Mouse (Mus musculus) forebrain, embryonic 16.5 days (tissue): ENCODE data around the gene Nupr1. TPM values are rescaled to one million over a fixed set of nuclear protein-coding genes. Genes with fewer than 3 reads are reported as not detected.
"Not testable (repeated sequence)": the region's sequence is repeated elsewhere in the genome, so short reads cannot be mapped to it uniquely, and the experiment has no call there.

Experiments used
- ATAC-seq: fragments of 200-750 bp; cut with Nextera tagmentation; 2 replicates; pipeline ENCODE4 v1.8.0; 2017; ENCODE audit warnings: mild to moderate bottlenecking, moderate library complexity
- H3K27ac ChIP-seq: fragments of 300-500 bp; sonication (generic); 2 replicates; pipeline ENCODE4 v1.5.1; 2014; ENCODE audit warnings: low read length, control low read depth
- H3K27me3 ChIP-seq: fragments of 300-500 bp; sonication (generic); replicated peaks from 2 replicates; pipeline ENCODE4 v1.6.1; 2014; ENCODE audit warnings: low read length; ENCODE audit not compliant: control insufficient read depth, insufficient read depth
- H3K36me3 ChIP-seq: fragments of 300-500 bp; sonication (generic); 2 replicates; pipeline ENCODE4 v1.6.1; 2014; ENCODE audit not compliant: control insufficient read depth, insufficient read depth
- H3K4me1 ChIP-seq: fragments of 300-500 bp; sonication (generic); replicated peaks from 2 replicates; pipeline ENCODE4 v1.6.1; 2014; ENCODE audit warnings: low read length; ENCODE audit not compliant: control insufficient read depth, insufficient read depth
- H3K4me2 ChIP-seq: fragments of 300-500 bp; sonication (generic); 2 replicates; pipeline ENCODE4 v1.6.1; 2014; ENCODE audit warnings: mild to moderate bottlenecking, low read length, control low read depth
- H3K4me3 ChIP-seq: fragments of 300-500 bp; sonication (generic); replicated peaks from 2 replicates; pipeline ENCODE4 v1.5.1; 2014; ENCODE audit warnings: mild to moderate bottlenecking, low read length, control low read depth
- H3K9ac ChIP-seq: fragments of 300-500 bp; sonication (generic); replicated peaks from 2 replicates; pipeline ENCODE4 v1.6.1; 2014; ENCODE audit warnings: low read depth, low read length, control low read depth
- H3K9me3 ChIP-seq: fragments of 300-500 bp; sonication (generic); 2 replicates; pipeline ENCODE4 v1.6.1; 2016; ENCODE audit warnings: low read length; ENCODE audit not compliant: control insufficient read depth
- WGBS: fragments of 180-500 bp; shearing (Covaris S2); extraction: QIAGEN DNeasy Blood & Tissue Kit; methylation state at CpG from one replicate; pipeline ENCODE4 v1.1.7; 2014; 5-methylcytosine and 5-hydroxymethylcytosine counted together
- polyA plus RNA-seq: library from polyadenylated mRNA; unstranded; fragments of >200 nt; fragmentation: Nextera tagmentation; extraction: Ambion mirVana; gene quantifications from 2 replicates; pipeline ENCODE4 v1.2.1, GENCODE M21; 2015

The Nupr1 gene
- polyA plus RNA-seq, 1 experiment from 2014 or later, result 5.2 TPM

DNA sequence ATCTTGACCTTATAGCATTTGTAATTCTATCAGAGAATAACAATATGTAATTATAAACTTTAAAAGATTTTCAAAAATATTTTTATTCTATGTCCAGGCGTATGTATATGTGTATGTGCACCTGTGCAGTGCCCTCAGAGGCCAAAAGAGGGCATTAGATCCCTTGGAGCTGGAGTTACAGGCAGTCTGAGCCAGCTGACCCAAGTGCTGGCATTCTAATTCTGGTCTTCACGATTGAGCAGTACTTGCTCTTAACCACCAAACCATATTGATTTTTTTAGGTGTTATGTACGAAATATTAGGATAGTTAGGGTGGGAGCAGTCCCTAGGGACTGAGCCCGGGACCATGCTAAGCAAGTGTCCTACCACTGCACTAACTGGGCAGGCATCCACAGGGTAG is 17.8 kb upstream of the Nupr1 start:
- ATAC-seq, result no peak
- Histone ChIP-seq H3K4me1 (peaks cover 13% of the 10 kb centered on the region), H3K27me3 (no peaks in the 10 kb centered on the region), H3K27ac (peak overlapping the region; percentile 93; the same call in 1 of the 2 replicates), H3K9me3 (no peaks in the 10 kb centered on the region), H3K4me2 (peak overlapping the region; percentile 70), H3K36me3 (no peaks in the 10 kb centered on the region), H3K4me3 (peak overlapping the region; percentile 55), H3K9ac (no peak overlapping the region)
- 77% methylated on average over 4 of the region's 4 CpGs for WGBS

DNA sequence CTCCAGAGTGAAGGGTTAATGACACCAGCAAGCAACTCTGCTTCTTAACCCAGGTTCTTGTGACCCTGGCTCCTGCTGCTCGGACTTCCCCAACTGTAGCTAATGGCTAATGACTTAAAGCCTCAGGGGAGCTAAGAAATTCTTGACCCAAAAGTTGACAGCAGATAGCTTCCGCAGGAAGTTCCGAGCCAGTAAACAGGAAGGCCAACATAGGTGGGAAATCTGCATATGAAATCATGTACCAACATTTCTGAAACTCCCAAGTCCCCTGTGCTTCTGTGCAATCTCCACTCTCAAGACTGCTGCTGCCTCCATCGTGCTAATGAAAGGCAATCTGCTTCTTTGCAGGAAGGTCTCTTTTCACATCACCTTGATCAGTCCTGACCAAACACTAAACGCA is 15.0 kb upstream of the Nupr1 start:
- Histone ChIP-seq H3K27me3 (no peaks in the 10 kb centered on the region), H3K4me2 (no peak overlapping the region), H3K9ac (no peak overlapping the region), H3K4me3 (no peak overlapping the region), H3K9me3 (no peaks in the 10 kb centered on the region), H3K36me3 (no peaks in the 10 kb centered on the region), H3K27ac (no peak overlapping the region), H3K4me1 (peaks cover 13% of the 10 kb centered on the region)
- 74% methylated on average over 5 of the region's 5 CpGs for WGBS
- ATAC-seq, result no peak

DNA sequence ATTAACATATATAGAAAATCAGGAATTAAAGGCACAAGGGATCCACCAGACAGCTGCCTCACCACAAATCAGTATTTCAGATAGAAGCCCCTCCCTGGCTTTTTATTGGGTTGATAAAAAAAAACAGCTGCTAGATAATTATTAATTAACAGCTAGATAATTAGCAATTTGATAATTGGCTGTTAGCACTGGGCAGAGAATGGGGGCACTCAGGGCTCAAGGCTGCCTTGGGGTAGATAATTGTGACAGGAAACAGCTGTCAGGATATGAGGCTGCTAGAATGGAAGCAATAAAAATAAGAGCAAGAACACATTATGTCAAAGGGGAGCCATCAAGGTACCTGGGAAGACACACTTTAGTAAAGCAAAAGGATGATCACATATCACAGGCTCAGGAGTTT is 14.3 kb upstream of the Nupr1 start:
- no peak for ATAC-seq
- Histone ChIP-seq H3K27ac (no peak overlapping the region), H3K27me3 (no peaks in the 10 kb centered on the region), H3K4me2 (no peak overlapping the region), H3K4me1 (peaks cover 8% of the 10 kb centered on the region), H3K9me3 (no peaks in the 10 kb centered on the region), H3K36me3 (no peaks in the 10 kb centered on the region), H3K9ac (no peak overlapping the region), H3K4me3 (no peak overlapping the region)

DNA sequence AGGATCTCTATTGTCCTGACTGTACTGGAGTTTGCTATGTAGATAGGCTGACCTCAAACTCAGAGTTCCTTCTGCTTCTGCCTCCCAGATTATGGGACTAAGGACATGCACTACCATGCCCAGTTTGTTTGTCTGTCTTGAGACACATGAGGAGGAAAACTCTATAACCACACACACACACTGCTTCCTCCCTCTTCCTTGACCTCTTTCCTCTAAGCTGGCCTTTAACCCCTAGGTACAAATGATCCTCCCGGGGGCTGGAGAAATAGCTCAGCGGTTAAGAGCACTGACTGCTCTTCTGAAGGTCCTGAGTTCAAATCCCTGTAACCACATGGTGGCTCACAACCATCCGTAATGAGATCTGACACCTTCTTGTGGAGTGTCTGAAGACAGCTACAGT is 13.7 kb upstream of the Nupr1 start:
- ATAC-seq, result no peak
- Histone ChIP-seq H3K4me3 (no peak overlapping the region), H3K27me3 (no peaks in the 10 kb centered on the region), H3K9ac (no peak overlapping the region), H3K4me2 (no peak overlapping the region), H3K4me1 (peaks cover 6% of the 10 kb centered on the region), H3K36me3 (no peaks in the 10 kb centered on the region), H3K9me3 (no peaks in the 10 kb centered on the region), H3K27ac (no peak overlapping the region)
- WGBS, result 89% methylated on average over 3 of the region's 3 CpGs

GRCm38 (mm10) chr7:126643244-126643617 is 12.6 kb upstream of the Nupr1 start:
- 54% methylated on average over 3 of the region's 3 CpGs for WGBS
- H3K27me3 ChIP-seq, result not testable (repeated sequence)

GRCm38 (mm10) chr7:126642545-126643243 is 12.0 kb upstream of the Nupr1 start:
- no peak for ATAC-seq

More at GRCm38 (mm10) chr7:126643244-126643617, 12.6 kb upstream of the Nupr1 start:
- not testable (repeated sequence) for H3K27ac ChIP-seq, H3K4me2 ChIP-seq, H3K4me1 ChIP-seq, ATAC-seq, H3K4me3 ChIP-seq, H3K9ac ChIP-seq, H3K9me3 ChIP-seq, H3K36me3 ChIP-seq

DNA sequence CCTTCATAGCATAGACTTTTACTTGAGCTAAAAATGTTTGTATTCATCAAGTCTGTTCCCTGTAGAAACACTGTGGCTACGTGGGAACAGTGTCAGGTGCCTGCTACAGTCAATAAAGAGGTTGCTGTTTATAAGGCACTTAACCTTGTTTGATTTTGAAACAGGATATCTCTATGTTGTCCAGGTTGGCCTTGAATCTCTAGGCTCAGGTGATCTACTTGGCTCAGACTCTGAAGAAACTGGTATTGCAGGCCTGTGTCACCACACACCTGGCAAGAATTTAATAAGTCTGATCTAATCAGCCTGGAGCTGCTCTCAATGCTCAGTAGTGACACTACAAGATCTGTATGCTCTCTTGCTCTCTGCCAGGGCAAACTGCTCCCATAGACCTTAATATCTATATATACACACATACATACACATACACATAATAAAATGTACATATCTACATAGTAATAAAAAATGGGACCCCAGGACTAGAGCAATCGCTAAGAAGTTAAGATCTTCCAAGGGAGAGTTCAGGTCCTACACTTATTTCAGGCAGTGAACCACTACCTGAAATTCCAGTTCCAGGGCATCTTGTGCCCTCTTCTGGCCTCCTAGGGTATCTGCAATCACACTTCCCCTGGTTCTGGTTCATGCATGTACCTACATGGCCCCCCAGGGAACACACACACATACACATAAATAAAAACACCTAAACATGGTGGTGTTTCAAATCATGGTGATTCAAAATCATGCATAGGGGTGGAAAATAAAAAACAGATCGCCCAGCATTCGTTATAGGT is 6.3 kb upstream of the Nupr1 start:
- Histone ChIP-seq H3K9me3 (no peaks in the 10 kb centered on the region), H3K27me3 (peaks cover 4% of the 10 kb centered on the region; the same call in 1 of the 2 replicates), H3K4me1 (no peaks in the 10 kb centered on the region), H3K27ac (no peak overlapping the region), H3K4me2 (no peak overlapping the region), H3K9ac (no peak overlapping the region), H3K4me3 (no peak overlapping the region), H3K36me3 (no peaks in the 10 kb centered on the region)
- no peak for ATAC-seq
- 19% methylated on average over 4 of the region's 4 CpGs for WGBS

More at GRCm38 (mm10) chr7:126642545-126643243, 12.0 kb upstream of the Nupr1 start:
- Histone ChIP-seq H3K36me3 (no peaks in the 10 kb centered on the region), H3K4me3 (no peak overlapping the region), H3K27me3 (no peaks in the 10 kb centered on the region), H3K4me2 (no peak overlapping the region), H3K9ac (no peak overlapping the region), H3K27ac (no peak overlapping the region), H3K4me1 (no peaks in the 10 kb centered on the region), H3K9me3 (no peaks in the 10 kb centered on the region)
- WGBS, result 73% methylated on average over 5 of the region's 5 CpGs

- no peaks in the 10 kb centered on the region for H3K9me3 ChIP-seq
- ATAC-seq, result no peak
- H3K4me1 ChIP-seq, result no peaks in the 10 kb centered on the region
- H3K4me2 ChIP-seq, result no peak overlapping the region
- H3K27ac ChIP-seq, result no peak overlapping the region
- peaks cover 4% of the 10 kb centered on the region; the same call in 1 of the 2 replicates for H3K27me3 ChIP-seq
- H3K4me3 ChIP-seq, result no peak overlapping the region
- no peaks in the 10 kb centered on the region for H3K36me3 ChIP-seq
- H3K9ac ChIP-seq, result no peak overlapping the region
Observed at GRCm38 (mm10) chr7:126635375-126635774, 4.7 kb upstream of the Nupr1 start.

DNA sequence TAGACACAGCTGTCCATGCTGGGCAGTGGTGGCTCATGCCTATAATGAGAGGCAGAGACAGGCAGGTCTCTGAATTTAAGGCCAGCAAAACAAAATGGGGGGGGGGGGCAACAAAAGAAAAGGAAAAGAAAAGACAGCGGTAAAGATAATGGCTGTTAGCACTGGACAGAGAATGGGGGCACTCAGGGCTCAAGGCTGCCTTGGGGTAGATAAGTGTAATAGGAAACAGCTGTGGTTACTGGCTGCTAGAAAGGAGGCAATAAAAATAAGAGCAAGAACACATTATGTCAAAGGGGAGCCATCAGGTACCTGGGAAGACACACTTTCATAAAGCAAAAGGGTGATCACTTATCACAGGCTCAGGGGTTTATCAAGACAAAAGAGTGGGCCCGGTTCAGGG is 1.8 kb upstream of the Nupr1 start:
- Histone ChIP-seq H3K4me2 (no peak overlapping the region), H3K27me3 (peaks cover 4% of the 10 kb centered on the region; the same call in 1 of the 2 replicates), H3K36me3 (no peaks in the 10 kb centered on the region), H3K9ac (no peak overlapping the region), H3K4me1 (no peaks in the 10 kb centered on the region), H3K27ac (no peak overlapping the region), H3K9me3 (no peaks in the 10 kb centered on the region), H3K4me3 (no peak overlapping the region)
- ATAC-seq, result no peak
- 86% methylated on average over 2 of the region's 2 CpGs for WGBS
